Mouse (Mus musculus) 416B (cell line): Measurements from ENCODE around the gene Rpl28.
"Not testable (repeated sequence)": the region's sequence is repeated elsewhere in the genome, so short reads cannot be mapped to it uniquely, and the experiment has no call there.

ENCODE experiments used
- DNase-seq: peaks from one replicate; pipeline ENCODE4 v3.0.0; 2011; ENCODE audit warnings: low read depth

The Rpl28 gene

DNA sequence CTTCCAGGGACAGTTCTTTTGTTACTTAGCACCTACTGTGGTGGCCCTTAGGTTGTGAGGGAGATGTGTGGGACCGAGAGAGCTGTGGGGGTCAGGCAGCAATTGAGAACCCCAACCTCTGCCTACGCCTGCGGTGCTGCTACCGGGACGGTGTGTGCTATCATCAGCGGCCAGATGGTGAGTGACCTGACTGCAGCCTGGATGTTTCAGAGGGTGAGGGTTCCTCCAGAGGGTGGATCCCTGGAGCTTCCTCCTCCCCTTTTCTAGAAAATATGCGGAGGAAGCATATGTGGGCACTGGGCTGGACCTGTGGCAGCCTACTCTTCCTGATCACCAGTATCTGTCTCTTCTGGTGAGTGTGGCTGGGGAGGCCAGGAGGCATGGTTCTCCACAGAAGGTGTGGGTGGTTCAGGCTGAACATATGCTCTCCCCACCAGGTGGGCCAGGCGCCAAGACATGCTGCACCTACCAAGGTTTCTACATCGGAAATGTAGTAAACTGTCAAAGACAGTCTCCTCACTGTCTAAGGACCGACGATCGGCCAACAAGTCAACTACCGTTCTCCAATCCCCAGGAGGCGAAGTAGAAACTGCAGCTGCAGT, 8.9 kb upstream of the Rpl28 start:
- peak; percentile 28 for DNase-seq

DNA sequence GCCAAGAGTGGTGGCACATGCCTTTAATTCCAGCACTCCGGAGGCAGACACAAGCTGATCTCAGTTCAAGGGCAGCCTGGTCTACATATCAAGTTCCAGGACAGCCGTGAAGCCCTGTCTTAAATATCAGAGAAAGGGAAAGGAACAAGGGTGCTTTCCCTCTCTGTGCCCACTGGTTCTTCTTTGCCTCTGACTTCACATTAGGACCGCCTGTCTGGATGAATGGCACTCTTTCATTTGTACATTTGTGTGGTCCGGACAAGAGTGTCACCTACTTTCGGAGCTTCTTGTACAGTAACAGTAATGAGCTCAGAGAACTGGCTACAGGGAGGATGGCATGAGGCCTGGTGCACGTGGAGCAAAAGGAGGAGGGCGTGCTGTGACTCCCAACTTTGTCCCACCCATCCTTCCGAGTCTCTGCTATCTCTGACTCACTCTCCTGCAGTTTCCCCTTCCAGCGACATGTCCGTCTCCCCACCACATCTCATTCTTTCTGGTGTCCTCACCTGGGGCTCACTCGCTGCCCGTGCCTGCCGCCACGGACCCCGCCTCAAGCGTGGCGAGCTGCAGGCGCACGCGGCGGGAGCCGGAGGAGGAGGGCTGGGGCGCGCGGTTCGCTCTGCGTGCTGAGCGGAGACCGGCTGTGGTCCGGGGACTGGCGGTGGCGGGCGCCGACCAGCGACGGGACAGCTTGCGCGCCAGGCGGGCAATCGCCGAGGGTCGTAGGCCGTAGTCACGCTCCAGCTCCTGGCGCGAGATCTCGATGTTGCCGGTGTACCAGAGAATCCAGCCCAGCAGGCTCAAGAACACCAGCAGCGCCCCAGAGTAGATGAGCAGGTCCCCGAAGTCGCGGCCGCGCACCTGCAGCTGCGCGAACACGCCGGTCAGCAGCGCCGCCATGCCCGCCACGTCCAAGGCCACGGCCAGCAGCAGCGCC, 3.9 kb upstream of the Rpl28 start:
- DNase-seq = peak; percentile 84

DNA sequence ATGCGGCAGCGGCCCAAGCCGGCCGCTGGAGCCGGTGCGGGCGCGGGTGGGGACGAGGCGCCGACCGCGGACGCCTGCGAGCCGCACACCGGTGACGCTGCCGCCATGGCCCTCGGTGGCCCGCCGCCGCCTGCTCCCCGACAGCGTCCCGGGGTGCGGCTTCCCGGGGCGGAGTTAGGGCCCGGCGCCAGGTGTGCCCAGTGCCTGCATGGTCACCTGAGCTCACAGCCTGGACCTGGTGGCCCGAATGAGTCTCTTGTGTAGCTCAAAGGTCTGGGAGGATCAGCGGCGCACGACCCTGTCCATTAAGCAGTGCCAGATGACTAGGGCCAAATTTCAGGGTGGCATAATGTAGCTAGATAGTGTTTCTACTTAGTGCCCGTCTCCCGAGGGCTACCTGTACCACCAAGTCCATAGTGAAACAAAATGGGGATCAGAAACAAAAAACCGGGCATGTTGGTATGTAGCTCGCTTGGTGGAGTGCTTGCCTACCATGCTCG, 3.2 kb upstream of the Rpl28 start, which contains the start of gene Tmem238:
TSS of gene Tmem238 (minus strand) at position 221 of the 500 bp plus-strand sequence.
- peak; percentile 35 for DNase-seq

DNA sequence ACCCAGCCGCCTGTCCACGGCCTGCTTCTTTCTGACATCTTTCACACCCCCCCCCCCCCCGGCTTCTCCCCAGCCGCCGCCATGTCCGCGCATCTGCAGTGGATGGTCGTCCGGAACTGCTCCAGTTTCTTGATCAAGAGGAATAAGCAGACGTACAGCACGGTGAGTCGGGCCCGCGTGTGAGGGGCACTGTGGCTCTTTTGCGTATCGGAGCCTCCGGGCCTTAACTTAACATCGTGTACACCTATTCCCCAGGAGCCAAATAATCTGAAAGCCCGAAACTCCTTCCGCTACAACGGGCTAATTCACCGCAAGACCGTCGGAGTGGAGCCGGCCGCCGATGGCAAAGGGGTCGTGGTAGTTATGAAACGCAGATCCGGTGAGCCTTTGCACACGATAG, 574 bp downstream of the Rpl28 start:
- not testable (repeated sequence) for DNase-seq

DNA sequence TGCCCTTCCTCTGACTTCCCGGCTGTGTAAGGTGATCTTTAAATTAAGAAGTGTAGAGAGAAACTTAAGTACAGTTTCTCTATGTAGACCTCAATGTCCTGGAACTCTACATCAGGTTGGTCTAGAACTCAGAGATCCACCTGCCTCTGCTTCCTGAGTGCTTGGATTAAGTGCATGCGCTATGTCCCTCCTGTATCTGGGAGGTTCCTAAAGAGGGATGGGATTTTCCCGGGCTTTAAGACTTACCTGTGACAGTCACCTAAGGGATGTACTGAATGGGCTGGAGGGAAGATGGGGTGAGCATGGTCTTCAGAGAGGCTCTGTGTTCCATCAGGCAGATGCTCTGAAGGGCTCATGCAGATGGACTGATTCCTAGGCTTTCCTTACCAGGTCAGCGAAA, 1.0 kb downstream of the Rpl28 start:
- peak; percentile 27 for DNase-seq

DNA sequence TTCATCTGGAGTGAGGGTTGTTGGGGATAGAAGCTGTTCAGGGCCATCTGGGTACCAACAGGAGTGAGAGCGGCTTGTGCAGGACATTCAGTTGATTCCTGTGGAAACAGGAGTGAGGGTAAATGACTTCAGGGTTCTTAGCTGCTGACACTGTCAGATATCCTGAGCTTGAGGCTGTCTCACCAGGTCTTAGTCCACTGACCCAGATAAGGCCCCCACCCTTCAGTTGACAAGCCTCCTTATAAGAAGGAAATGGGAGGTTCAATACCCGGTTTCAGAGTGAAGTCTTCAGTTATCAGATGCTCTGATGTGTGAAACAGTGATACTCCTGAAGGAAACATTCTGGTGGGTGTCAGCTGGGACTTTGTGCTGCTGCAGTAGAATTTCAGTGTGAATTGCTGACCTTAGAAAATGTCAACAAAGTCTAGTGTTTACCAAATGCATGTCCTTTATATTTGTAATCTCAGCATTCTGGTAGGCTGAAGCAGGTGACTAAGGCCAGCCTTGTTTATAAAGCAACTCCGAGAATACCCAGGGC, 2.0 kb downstream of the Rpl28 start:
- no peak for DNase-seq

DNA sequence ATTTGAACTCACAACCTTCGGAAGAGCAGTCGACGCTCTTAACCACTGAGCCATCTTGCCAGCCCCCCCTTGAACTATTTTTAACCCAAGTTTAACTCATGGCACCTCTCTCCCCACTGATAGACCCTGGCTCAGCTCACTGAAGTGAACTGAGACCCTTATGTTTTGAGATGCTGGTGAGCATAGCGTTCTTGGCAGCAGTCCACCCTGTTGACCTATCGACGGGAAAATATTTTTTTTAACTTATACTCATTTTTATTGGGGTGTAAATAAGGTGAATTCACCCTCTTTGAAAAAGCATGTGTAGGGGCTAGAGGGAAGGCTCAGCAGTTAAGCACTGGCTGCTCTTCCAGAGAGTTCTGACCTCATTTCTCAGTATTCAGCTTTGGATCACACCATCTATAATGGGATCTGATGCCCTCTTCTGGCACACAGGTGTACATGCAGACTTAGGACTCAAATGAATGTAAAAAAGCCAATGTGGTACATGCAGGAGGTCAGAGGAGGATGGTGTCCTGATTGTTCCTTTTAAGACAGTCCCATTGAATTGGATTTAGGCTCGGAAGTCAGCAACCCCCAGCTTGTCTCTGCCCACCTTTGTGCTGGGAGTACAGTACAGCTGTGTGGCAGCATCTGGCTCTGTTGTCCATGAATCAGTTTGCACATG, 3.2 kb downstream of the Rpl28 start:
- peak; percentile 77 for DNase-seq

DNA sequence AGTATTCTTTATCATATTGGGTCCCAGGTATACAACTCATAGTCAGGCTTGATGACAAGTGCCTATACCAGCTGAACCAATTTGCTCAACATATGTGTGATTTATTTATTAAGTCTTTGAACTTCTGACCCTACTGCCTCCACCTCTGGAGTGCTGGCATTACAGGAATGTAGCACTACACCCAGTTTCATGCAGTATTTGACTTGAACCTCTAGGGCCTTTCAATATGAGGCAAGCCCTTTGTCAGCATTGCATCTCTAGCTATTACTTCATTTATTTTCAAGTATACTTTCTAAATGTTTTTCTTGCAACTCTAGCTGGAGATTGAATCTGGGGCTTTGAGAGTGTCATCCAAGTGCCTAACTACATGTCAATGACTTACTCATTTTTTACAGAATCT, 9.6 kb downstream of the Rpl28 start:
- DNase-seq = no peak

DNA sequence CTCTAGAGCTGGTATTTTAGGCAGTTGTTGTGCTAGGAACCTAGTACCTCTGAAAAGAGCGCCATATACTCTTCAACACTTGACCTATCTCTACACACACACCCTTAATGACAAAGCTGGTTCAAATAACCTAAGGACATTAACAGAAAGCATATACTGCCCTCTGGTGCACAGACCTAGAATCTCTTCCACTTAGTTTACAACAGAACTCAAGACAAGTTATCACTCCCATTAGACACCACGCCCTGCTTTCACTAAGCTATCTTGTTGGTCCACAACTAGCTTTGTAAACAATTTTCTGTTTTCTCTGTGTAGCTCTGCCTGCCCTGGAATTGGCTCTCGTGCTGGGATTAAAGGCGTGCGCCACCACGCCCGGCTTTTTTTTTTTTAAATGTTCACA, 14.0 kb downstream of the Rpl28 start:
- DNase-seq = peak; percentile 80

DNA sequence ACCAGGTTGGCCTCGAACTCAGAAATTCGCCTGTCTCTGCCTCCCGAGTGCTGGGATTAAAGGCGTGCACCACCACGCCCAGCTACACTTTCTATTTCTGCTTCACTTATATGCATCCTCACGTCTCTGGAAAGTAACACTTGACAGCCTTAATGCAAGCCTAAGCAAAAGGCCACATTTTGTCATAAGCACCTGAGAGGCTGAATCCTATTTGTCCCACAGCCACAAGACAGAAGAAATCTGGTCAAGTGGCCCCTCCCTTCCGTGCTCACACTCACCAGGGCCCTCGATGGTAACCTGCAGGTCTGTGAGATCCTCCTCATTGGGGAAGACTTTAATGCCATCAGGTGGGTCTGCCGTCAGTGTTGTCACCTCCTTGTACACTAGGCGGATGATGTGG, 18.5 kb downstream of the Rpl28 start:
- DNase-seq = not testable (repeated sequence)

DNA sequence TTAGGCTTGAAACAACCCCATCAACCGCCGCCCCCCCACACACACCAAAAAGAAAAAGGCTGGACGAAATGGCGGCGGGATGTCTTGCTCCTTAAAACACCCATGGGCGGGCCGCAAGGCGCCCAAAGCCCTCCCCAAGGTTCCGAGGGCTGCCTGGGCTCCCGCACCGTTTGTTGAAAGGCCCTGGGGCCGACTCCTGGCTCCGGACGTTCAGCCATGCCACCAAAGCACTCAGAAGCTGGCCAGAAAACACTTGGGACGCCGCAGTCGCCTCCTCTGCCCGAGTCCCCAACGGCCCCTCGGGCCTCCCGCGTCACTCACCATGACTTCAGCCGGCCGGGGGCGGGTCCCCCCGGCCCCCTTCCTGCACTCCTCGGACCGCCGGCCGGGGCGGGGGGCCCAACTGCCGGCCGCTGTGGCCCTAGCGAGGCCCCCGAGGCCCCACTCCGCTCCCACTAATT, 19.2 kb downstream of the Rpl28 start:
- DNase-seq = peak; percentile 35

DNA sequence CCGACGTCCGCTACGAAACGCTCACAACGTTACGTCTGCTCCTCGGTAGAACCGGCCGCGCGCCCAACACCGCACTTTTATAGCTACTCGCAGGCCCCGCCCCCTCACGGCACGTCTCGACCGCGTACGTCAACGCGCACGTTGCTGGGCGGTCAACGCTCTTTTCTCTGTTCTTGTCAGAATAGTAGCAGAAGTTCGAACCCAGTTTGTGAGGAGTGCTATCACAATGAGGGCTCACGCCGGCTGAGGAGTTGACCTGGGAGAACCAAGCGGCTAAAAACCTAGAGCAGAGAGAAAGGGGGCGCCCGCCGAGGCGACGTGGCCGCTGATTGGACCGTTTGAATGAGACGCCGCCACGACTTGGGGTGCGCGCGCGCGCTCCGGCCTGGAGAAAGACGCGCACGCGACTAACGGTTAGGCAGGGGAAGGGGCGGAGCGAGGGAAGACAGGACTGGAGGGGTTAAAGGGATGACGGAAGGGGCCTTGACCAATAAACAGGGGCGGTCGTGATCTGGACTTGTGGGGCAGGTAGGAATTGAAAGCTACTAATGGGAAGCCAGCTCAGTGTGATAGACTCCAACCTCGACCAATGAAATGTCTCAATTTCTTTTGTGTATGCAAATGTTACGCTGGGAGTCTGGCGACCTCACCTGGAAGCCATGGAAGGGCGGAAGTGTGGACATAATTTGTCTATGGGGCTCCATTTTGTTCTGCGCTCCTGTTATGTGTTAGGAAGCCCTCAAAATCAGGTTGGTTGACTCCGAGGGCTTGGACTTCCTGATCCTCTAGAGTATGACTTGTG, 19.8 kb downstream of the Rpl28 start, which contains the start of gene Ube2s:
TSS of gene Ube2s (minus strand) at position 288 of the 802 bp plus-strand sequence.
- DNase-seq = peak; percentile 100

DNA sequence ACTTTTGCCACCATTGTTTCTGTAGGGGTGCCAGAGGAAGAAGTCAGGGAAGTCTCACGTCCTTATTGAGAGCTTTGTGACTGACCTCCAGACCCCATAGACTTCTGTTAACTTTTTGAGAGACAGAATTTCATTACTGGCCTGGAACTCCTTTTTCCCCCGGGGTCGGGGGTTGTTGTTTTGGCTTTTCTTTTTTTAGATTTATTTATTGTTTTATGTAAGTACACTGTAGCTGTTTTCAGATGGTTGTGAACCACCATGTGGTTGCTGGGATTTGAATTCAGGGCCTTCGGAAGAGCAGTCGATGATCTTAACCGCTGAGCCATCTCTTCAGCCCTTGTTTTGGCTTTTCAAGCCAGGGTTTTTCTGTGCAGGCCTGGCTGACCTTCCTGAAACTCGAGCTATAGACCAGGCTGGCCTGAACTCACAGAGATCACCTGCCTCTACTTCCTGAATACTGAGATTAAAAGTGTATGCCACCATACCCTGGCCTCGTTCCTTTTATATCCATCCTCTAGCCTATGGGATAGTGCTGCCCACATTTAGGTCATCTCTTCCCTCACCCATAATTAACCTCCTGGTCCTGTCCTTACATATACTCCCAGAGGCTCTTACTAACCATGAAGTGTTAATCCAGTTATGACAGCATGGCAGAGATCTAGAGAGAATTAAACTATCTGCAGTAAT, 20.6 kb downstream of the Rpl28 start:
- peak; percentile 58 for DNase-seq

DNA sequence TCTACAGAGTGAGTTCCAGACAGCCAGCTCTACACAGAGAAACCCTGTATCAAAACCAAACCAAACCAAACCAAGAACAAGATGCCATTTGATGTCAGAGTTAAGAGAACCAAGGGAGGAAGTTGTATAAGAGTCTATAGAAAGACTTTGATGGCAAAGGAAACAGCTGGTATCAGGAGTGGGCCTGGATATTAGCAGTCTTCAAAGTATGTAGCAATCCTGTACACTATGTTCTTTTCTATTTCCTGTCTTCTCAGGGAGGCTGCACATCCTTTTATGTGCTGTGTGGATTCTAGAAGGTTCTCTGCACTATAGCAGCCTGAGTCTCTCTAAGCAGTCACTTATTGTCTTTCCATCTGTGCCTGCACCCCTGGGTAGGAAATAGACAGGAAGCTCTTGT, 23.9 kb downstream of the Rpl28 start:
- DNase-seq = peak; percentile 33

DNA sequence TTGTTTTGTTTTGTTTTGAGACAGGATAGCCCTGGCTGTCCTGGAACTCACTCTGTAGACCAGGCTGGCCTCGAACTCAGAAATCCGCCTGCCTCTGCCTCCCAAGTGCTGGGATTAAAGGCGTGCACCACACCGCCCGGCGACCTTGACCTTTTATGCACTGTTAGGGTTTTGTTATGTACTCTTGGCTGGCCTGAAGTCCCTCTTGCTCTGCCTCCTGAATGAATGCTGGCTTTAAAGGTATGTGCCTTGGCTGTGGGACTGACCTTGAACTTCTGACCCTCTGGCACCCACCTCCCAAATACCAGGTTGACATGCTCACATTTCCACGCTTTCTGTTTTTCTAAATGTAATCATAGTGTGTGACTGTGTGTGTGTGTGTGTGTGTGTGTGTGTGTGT, 28.3 kb downstream of the Rpl28 start:
- not testable (repeated sequence) for DNase-seq

DNA sequence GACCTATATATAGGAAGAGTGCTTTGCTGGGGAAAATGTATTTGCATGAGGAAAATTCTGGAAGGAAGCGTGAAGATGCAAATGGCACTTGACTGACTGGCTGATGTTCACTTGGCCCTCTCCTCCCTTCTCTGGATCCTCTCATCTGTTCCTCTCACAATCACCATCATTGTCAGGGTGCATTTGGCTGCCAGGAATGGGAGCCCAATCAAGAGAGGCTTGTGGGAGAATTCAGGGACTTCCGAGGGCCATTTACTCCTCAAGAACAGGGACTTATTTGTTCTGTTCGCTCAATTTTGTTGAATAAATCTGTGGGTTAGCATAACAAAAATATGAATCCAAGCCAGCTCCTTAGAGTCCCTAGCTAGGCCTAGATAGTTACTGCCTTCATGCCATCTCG, 29.0 kb downstream of the Rpl28 start:
- DNase-seq = no peak

DNA sequence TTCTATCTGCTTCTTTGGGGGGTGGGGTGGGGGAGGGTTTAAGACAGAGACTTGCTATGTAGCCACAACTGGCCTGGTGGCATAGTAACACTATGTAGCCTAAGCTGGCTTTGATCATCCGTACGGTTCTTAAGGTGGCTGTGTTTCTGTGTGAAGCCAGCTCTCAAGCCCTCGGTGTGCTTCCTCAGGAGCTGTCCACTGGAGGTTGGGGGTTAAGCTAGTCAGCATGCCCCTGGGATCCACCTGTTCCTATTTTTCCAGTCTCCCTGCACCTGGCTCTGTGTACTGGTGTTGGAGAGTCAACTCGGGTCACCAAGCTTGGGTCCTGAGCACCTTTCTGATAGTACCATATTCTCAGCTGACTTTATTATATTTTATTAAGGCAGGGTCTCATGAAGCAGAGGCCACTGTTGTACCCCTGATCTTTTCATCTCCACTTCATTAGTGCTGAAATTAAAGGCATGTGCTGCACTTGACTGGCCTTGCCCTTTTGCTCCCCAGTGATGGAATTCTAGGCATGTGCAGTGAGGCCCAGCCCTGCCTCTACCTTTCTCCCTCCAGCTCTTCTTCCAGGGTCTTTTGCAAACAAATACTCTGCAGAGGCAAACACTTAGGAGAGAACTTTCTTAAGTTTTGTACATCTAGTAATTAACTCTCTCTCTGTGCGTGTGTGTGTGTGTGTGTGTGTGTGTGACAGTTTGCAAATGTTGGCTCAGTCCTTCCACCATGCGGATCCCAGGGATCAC, 29.7 kb downstream of the Rpl28 start:
- no peak for DNase-seq

DNA sequence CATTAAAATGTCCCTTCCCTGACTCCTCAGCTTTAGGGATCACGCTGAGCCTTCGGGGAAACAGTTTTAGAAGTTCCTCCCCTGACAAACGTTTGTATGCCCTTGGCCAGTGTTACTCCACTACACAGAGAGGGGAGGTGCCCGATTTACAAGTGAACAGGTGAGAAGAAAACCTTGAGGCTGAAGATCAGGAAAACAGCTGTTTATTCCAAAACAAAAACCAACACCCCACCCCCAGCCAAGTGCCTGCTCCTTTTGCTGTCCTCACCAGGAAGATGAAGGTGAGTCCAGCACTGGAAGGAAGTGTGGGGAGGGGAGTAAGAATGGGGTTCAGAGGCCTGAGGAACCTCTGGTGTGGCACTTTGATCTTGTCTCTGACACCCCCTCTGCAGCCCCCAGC, 32.7 kb downstream of the Rpl28 start:
- DNase-seq = no peak

DNA sequence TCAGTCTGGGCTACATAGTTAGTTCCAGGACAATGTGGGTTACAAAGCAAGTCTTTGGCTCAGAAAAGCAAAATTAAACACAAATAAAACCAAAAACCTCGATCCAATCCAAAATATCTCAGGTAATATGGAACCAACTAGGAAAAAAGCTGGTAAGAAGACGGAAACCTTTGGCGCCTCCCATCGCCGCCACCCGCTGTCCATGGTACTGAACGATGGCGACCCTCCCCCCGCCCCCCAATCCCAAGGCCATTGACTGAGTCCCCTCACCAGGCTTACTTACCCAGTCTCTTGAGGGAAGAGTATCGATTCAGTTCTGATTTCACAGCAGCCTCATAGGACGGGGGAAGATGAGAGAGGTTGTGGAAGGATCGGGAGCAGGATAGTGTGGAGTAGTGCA, 37.8 kb downstream of the Rpl28 start:
- no peak for DNase-seq
